Mouse (Mus musculus) lung, postnatal 0 days (tissue): ENCODE measurements around the gene Pwwp2a. TPM values are rescaled to one million over a fixed set of nuclear protein-coding genes. Genes with fewer than 3 reads are reported as not detected.

Source experiments
- ATAC-seq: fragments of 200-750 bp; cut with Nextera tagmentation; 2 replicates; pipeline ENCODE4 v1.8.0; 2017; ENCODE audit warnings: moderate library complexity
- DNase-seq: peaks from one replicate; pipeline ENCODE4 v3.0.0-alpha.2; 2016; ENCODE audit warnings: low spot score
- H3K27ac ChIP-seq: fragments of 300-500 bp; sonication (generic); 2 replicates; pipeline ENCODE4 v1.5.1; 2014; ENCODE audit warnings: antibody characterized with exemption, mild to moderate bottlenecking, low read length, mixed read lengths
- H3K27me3 ChIP-seq: fragments of 300-500 bp; sonication (generic); replicated peaks from 2 replicates; pipeline ENCODE4 v1.6.1; 2014; ENCODE audit warnings: low read length, mixed read lengths; ENCODE audit not compliant: insufficient read depth
- H3K36me3 ChIP-seq: fragments of 300-500 bp; sonication (generic); 2 replicates; pipeline ENCODE4 v1.6.1; 2014; ENCODE audit warnings: low read length, mixed read lengths; ENCODE audit not compliant: insufficient read depth
- H3K4me1 ChIP-seq: fragments of 300-500 bp; sonication (generic); 2 replicates; pipeline ENCODE4 v1.6.1; 2014; ENCODE audit warnings: antibody characterized with exemption, low read depth, low read length, mixed read lengths; ENCODE audit not compliant: insufficient read depth
- H3K4me2 ChIP-seq: fragments of 300-500 bp; sonication (generic); replicated peaks from 2 replicates; pipeline ENCODE4 v1.6.1; 2014; ENCODE audit warnings: low read depth, mild to moderate bottlenecking, low read length, moderate library complexity, mixed read lengths
- H3K4me3 ChIP-seq: fragments of 300-500 bp; sonication (generic); 2 replicates; pipeline ENCODE4 v1.5.1; 2014; ENCODE audit warnings: low read depth, low read length
- H3K9ac ChIP-seq: fragments of 300-500 bp; sonication (generic); replicated peaks from 2 replicates; pipeline ENCODE4 v1.6.1; 2014; ENCODE audit warnings: low read depth, mild to moderate bottlenecking
- H3K9me3 ChIP-seq: fragments of 300-500 bp; sonication (generic); 2 replicates; pipeline ENCODE4 v1.6.1; 2016; ENCODE audit warnings: low read length, mixed read lengths
- CTCF ChIP-seq: IDR thresholded peaks from 2 replicates; pipeline ENCODE4 v1.5.1; 2016; ENCODE audit warnings: antibody characterized with exemption, mild to moderate bottlenecking
- EP300 ChIP-seq: IDR thresholded peaks from 2 replicates; pipeline ENCODE4 v1.6.1; 2016; ENCODE audit warnings: antibody characterized with exemption, mild to moderate bottlenecking, control low read depth
- WGBS: fragments of 180-500 bp; shearing (Covaris S2); extraction: QIAGEN DNeasy Blood & Tissue Kit; methylation state at CpG from one replicate; pipeline ENCODE4 v1.1.7; 2014; 5-methylcytosine and 5-hydroxymethylcytosine counted together
- polyA plus RNA-seq: library from polyadenylated mRNA; unstranded; fragments of >200 nt; fragmentation: Nextera tagmentation; extraction: Ambion mirVana; gene quantifications from 2 replicates; pipeline ENCODE4 v1.2.1, GENCODE M21; 2015

Pwwp2a gene
- polyA plus RNA-seq, 1 experiment from 2014 or later = 14.2 TPM

DNA sequence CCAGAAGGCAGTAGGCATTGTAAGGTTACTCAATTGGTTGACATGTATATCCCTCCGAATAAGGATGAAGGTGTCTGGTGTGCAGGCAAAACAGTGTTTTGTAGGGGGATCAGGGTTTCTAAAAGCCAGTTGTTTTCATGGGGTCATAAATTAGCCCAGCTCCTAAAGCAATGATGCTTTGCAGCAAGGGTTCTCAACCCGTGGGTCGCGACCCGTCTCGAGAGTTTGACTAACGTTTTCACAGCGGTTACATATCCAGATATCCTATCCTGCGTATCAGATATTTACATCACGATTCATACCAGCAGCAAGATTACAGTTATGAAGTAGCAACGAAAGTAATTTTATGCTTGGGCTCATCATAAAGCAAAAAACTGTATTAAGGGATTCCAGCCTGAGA is 86.0 kb downstream of the Pwwp2a start:
- ATAC-seq (no peak), DNase-seq (no peak)
- Histone ChIP-seq H3K27me3 (no peaks in the 10 kb centered on the region), H3K27ac (no peak overlapping the region), H3K4me3 (no peak overlapping the region), H3K36me3 (no peaks in the 10 kb centered on the region), H3K4me1 (no peaks in the 10 kb centered on the region), H3K4me2 (no peak overlapping the region; the same call in 1 of the 2 replicates), H3K9ac (no peak overlapping the region), H3K9me3 (no peaks in the 10 kb centered on the region)
- 62% methylated on average over 11 of the region's 11 CpGs for whole genome bisulfite sequencing
- TF ChIP-seq CTCF = no peak
- no peak for TF ChIP-seq EP300

DNA sequence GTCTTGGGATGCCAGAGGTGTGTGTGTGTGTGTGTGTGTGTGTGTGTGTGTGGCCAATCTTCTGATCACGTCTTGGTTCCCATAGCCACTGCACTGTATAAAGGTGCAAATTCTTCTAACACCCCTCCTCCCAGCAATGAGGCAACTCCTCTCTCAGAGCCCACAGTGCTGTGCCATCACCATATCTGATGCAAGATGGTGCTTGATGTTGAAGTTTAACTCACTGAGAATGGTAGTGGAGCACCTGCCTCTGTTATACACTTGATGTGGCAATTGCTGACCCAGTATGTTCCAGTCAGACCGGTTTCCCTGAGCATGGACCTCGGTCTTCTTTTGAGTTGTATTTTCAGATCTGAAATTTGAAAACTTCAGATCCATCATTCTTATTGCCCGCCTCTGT is 88.3 kb downstream of the Pwwp2a start:
- Histone ChIP-seq H3K4me3 (no peak overlapping the region), H3K9ac (no peak overlapping the region), H3K27me3 (no peaks in the 10 kb centered on the region), H3K9me3 (no peaks in the 10 kb centered on the region), H3K36me3 (no peaks in the 10 kb centered on the region), H3K4me2 (no peak overlapping the region), H3K27ac (no peak overlapping the region), H3K4me1 (no peaks in the 10 kb centered on the region)
- peak; percentile 57 for ATAC-seq
- DNase-seq = peak; percentile 65
- TF ChIP-seq CTCF (no peak), EP300 (peak; percentile 26; the same call in 1 of the 2 replicates)
- WGBS = 62% methylated on average over 4 of the region's 4 CpGs

Other genes with a start within 250 kb of the Pwwp2a start
- 52.8 and 56.0 TPM in 2 replicates for gene Slu7, start 248.3 kb upstream of the Pwwp2a start, polyA plus RNA-seq
- 9.2 and 10.2 TPM in 2 replicates for gene C1qtnf2, start 207.7 kb upstream of the Pwwp2a start, polyA plus RNA-seq
- 6.5 and 9.4 TPM in 2 replicates for gene Ccnjl, start 153.2 kb upstream of the Pwwp2a start, polyA plus RNA-seq
- 2.9 and 3.9 TPM in 2 replicates for gene 4933415A04Rik, start 95.0 kb upstream of the Pwwp2a start, polyA plus RNA-seq
- 0.47 TPM in 1 of 2 replicates, not detected in the other for gene Fabp6, start 80.5 kb upstream of the Pwwp2a start, polyA plus RNA-seq
- 53.2 TPM in 2 replicates for gene Ttc1, start 66.0 kb downstream of the Pwwp2a start, polyA plus RNA-seq
- 6.5 and 9.0 TPM in 2 replicates for gene Adra1b, start 219.2 kb downstream of the Pwwp2a start, polyA plus RNA-seq